Mouse (Mus musculus) embryonic facial prominence, embryonic 10.5 days (tissue): ENCODE measurements around the gene Gcn1l1. TPM values are rescaled to one million over a fixed set of nuclear protein-coding genes. Genes with fewer than 3 reads are reported as not detected.
"Not testable (repeated sequence)": the region's sequence is repeated elsewhere in the genome, so short reads cannot be mapped to it uniquely, and the experiment has no call there.

Source experiments
- DNase-seq: peaks from one replicate; pipeline ENCODE4 v3.0.0-alpha.2; 2017; ENCODE audit warnings: low spot score
- H3K27ac ChIP-seq: fragments of 300-500 bp; sonication (generic); replicated peaks from 2 replicates; pipeline ENCODE4 v1.5.1; 2016; ENCODE audit warnings: mild to moderate bottlenecking
- H3K27me3 ChIP-seq: fragments of 300-500 bp; sonication (generic); replicated peaks from 2 replicates; pipeline ENCODE4 v1.6.1; 2016; ENCODE audit warnings: low read depth, mild to moderate bottlenecking; ENCODE audit not compliant: poor library complexity, severe bottlenecking
- H3K36me3 ChIP-seq: fragments of 300-500 bp; sonication (generic); replicated peaks from 2 replicates; pipeline ENCODE4 v1.6.1; 2016; ENCODE audit warnings: mild to moderate bottlenecking, moderate library complexity
- H3K4me1 ChIP-seq: fragments of 300-500 bp; sonication (generic); 2 replicates; pipeline ENCODE4 v1.6.1; 2016
- H3K4me3 ChIP-seq: fragments of 300-500 bp; sonication (generic); 2 replicates; pipeline ENCODE4 v1.5.1; 2016; ENCODE audit warnings: mild to moderate bottlenecking, moderate library complexity
- H3K9me3 ChIP-seq: fragments of 300-500 bp; sonication (generic); 2 replicates; pipeline ENCODE4 v1.6.1; 2016; ENCODE audit warnings: mild to moderate bottlenecking
- WGBS: fragments of 180-500 bp; shearing (Covaris S2); methylation state at CpG from one replicate; pipeline ENCODE4 v1.1.7; 2016; 5-methylcytosine and 5-hydroxymethylcytosine counted together
- polyA plus RNA-seq: library from polyadenylated mRNA; unstranded; fragments of >200 nt; fragmentation: Nextera tagmentation; extraction: Ambion mirVana; gene quantifications from 2 replicates; pipeline ENCODE4 v1.2.1, GENCODE M21; 2016

Gene Gcn1l1
- polyA plus RNA-seq, result 65.0 and 65.1 TPM in 2 replicates

GRCm38 (mm10) chr5:115564737-115565393, at the start of gene Gcn1l1:
Gcn1l1 (plus strand) TSS chr5:115565254.
- Histone ChIP-seq H3K36me3 (peaks cover 49% of the 10 kb centered on the region), H3K9me3 (no peaks in the 10 kb centered on the region), H3K4me1 (peaks cover 69% of the 10 kb centered on the region), H3K27ac (peak within 1 kb of the TSS; percentile 93), H3K4me3 (peak within 1 kb of the TSS; percentile 94), H3K27me3 (no peaks in the 10 kb centered on the region)
- DNase-seq, result peak; percentile 88
- 2% methylated on average over 55 of the region's 55 CpGs for WGBS

GRCm38 (mm10) chr5:115516081-115516907, 48.8 kb upstream of the Gcn1l1 start:
- WGBS, result 87% methylated on average over 32 of the region's 32 CpGs
- Histone ChIP-seq H3K27me3 (no peaks in the 10 kb centered on the region), H3K4me3 (no peak overlapping the region), H3K9me3 (no peaks in the 10 kb centered on the region), H3K4me1 (peaks cover 63% of the 10 kb centered on the region), H3K27ac (peak overlapping the region; percentile 55; the same call in 1 of the 2 replicates), H3K36me3 (peaks cover 57% of the 10 kb centered on the region)
- DNase-seq, result no peak

GRCm38 (mm10) chr5:115516908-115517307, 48.1 kb upstream of the Gcn1l1 start:
- no peak overlapping the region for H3K27ac ChIP-seq
- H3K9me3 ChIP-seq, result no peaks in the 10 kb centered on the region
- no peaks in the 10 kb centered on the region for H3K27me3 ChIP-seq
- 93% methylated on average over 7 of the region's 7 CpGs for WGBS
- H3K4me1 ChIP-seq, result peaks cover 65% of the 10 kb centered on the region
- peaks cover 54% of the 10 kb centered on the region for H3K36me3 ChIP-seq
- no peak overlapping the region for H3K4me3 ChIP-seq
- no peak for DNase-seq

- Histone ChIP-seq H3K27me3 (no peaks in the 10 kb centered on the region), H3K36me3 (peaks cover 49% of the 10 kb centered on the region), H3K9me3 (no peaks in the 10 kb centered on the region), H3K27ac (no peak overlapping the region), H3K4me1 (peaks cover 65% of the 10 kb centered on the region), H3K4me3 (no peak overlapping the region)
- WGBS, result 93% methylated on average over 9 of the region's 9 CpGs
- no peak for DNase-seq
Measured at GRCm38 (mm10) chr5:115517501-115517900, 47.6 kb upstream of the Gcn1l1 start.

- H3K9me3 ChIP-seq, H3K4me3 ChIP-seq, H3K27me3 ChIP-seq, H3K27ac ChIP-seq, DNase-seq: not testable (repeated sequence)
- Histone ChIP-seq H3K4me1 (peaks cover 71% of the 10 kb centered on the region), H3K36me3 (peaks cover 42% of the 10 kb centered on the region)
- 92% methylated on average over 8 of the region's 8 CpGs for WGBS
Measured at GRCm38 (mm10) chr5:115518214-115518613, 46.8 kb upstream of the Gcn1l1 start.

GRCm38 (mm10) chr5:115520325-115520869, 44.7 kb upstream of the Gcn1l1 start:
- Histone ChIP-seq H3K4me1 (peaks cover 71% of the 10 kb centered on the region), H3K27me3 (no peaks in the 10 kb centered on the region), H3K4me3 (peak overlapping the region; percentile 28; the same call in 1 of the 2 replicates), H3K36me3 (peaks cover 37% of the 10 kb centered on the region), H3K9me3 (no peaks in the 10 kb centered on the region), H3K27ac (peak overlapping the region; percentile 85)
- DNase-seq, result peak; percentile 28
- 47% methylated on average over 21 of the region's 21 CpGs for WGBS

- Histone ChIP-seq H3K4me1 (peaks cover 76% of the 10 kb centered on the region), H3K36me3 (peaks cover 30% of the 10 kb centered on the region), H3K27me3 (no peaks in the 10 kb centered on the region), H3K27ac (peak overlapping the region; percentile 85), H3K9me3 (no peaks in the 10 kb centered on the region), H3K4me3 (peak overlapping the region; percentile 30; the same call in 1 of the 2 replicates)
- WGBS, result 50% methylated on average over 20 of the region's 21 CpGs
- DNase-seq, result peak; percentile 80
Measured at GRCm38 (mm10) chr5:115521553-115522461, 43.2 kb upstream of the Gcn1l1 start.

GRCm38 (mm10) chr5:115522531-115522930, 42.5 kb upstream of the Gcn1l1 start:
- Histone ChIP-seq H3K4me1 (peaks cover 77% of the 10 kb centered on the region), H3K27me3 (no peaks in the 10 kb centered on the region), H3K4me3 (peak overlapping the region; percentile 11; the same call in 1 of the 2 replicates), H3K27ac (peak overlapping the region; percentile 85), H3K9me3 (no peaks in the 10 kb centered on the region), H3K36me3 (peaks cover 23% of the 10 kb centered on the region)
- DNase-seq, result peak; percentile 35
- 54% methylated on average over 4 of the region's 4 CpGs for WGBS

GRCm38 (mm10) chr5:115522981-115523499, 42.0 kb upstream of the Gcn1l1 start:
- DNase-seq, result peak; percentile 12
- Histone ChIP-seq H3K9me3 (no peaks in the 10 kb centered on the region), H3K36me3 (peaks cover 21% of the 10 kb centered on the region), H3K27me3 (no peaks in the 10 kb centered on the region), H3K27ac (peak overlapping the region; percentile 85), H3K4me3 (peak overlapping the region; percentile 0; the same call in 1 of the 2 replicates), H3K4me1 (peaks cover 78% of the 10 kb centered on the region)
- WGBS, result 63% methylated on average over 15 of the region's 15 CpGs

- DNase-seq, result peak; percentile 83
- no peaks in the 10 kb centered on the region for H3K9me3 ChIP-seq
- peaks cover 13% of the 10 kb centered on the region for H3K36me3 ChIP-seq
- no peaks in the 10 kb centered on the region for H3K27me3 ChIP-seq
- H3K4me1 ChIP-seq, result peaks cover 83% of the 10 kb centered on the region
- peak overlapping the region; percentile 39 for H3K4me3 ChIP-seq
- H3K27ac ChIP-seq, result peak overlapping the region; percentile 85
- WGBS, result 3% methylated on average over 15 of the region's 15 CpGs
Measured at GRCm38 (mm10) chr5:115523971-115524370, 41.1 kb upstream of the Gcn1l1 start.

GRCm38 (mm10) chr5:115524471-115524870, 40.6 kb upstream of the Gcn1l1 start:
- peak overlapping the region; percentile 39 for H3K4me3 ChIP-seq
- H3K27me3 ChIP-seq, result no peaks in the 10 kb centered on the region
- 40% methylated on average over 12 of the region's 12 CpGs for WGBS
- H3K36me3 ChIP-seq, result peaks cover 8% of the 10 kb centered on the region; the same call in 1 of the 2 replicates
- H3K27ac ChIP-seq, result peak overlapping the region; percentile 85
- no peaks in the 10 kb centered on the region for H3K9me3 ChIP-seq
- no peak for DNase-seq
- H3K4me1 ChIP-seq, result peaks cover 84% of the 10 kb centered on the region
